7 mouse cellular contexts compared by ENCODE assay signal in genomic region chr3:107559183-107559582, GRCm38 (mm10). TPM values are rescaled to one million over a fixed set of nuclear protein-coding genes. Genes with fewer than 3 reads are reported as not detected.
DNase-seq lines count a peak whose midpoint lies in the region.

No protein-coding gene starts in this region.

- H3K9me3 ChIP-seq in hindbrain, embryonic 10.5 days = no peaks in the 10 kb centered on the region

- H3K27ac ChIP-seq in hindbrain, embryonic 10.5 days = no peak overlapping the region

- H3K36me3 ChIP-seq in hindbrain, embryonic 10.5 days = no peaks in the 10 kb centered on the region

- 26% methylated on average over 3 of the region's 3 CpGs for WGBS in hindbrain, embryonic 10.5 days

- H3K4me1 ChIP-seq in hindbrain, embryonic 10.5 days (replicated peaks) = peaks cover 23% of the 10 kb centered on the region

- H3K4me3 ChIP-seq in hindbrain, embryonic 10.5 days = no peak overlapping the region

- peak; percentile 87 for DNase-seq in adipocyte (ENCODE audit: low spot score)
- DNase-seq in cerebellum, postnatal 10 days = peak; percentile 88 to 90
- DNase-seq in frontal cortex, postnatal 10 days (ENCODE audit: low spot score in 2 of 2) = peak; percentile 39 to 66
- DNase-seq in hindbrain, embryonic 10.5 days (ENCODE audit: low spot score) = peak; percentile 72
- peak; percentile 60 to 75 for DNase-seq in layer of hippocampus, postnatal 10 days (ENCODE audit: low spot score in 2 of 2)
- peak; percentile 67 for DNase-seq in lung, postnatal 14 days
- DNase-seq in right cerebral cortex, adult 18-20 months = peak; percentile 66

- peaks cover 14% of the 10 kb centered on the region for H3K27me3 ChIP-seq in hindbrain, embryonic 10.5 days (ENCODE audit: insufficient read depth, poor library complexity, severe bottlenecking)

RNA-seq across cellular contexts. Expression of gene Ubl4b, which starts 4.3 kb away (rescaled TPM):
- polyA plus RNA-seq in hindbrain, embryonic 10.5 days (2016; fragmentation: Nextera tagmentation; extraction: Ambion mirVana) = not detected in 2 replicates
- not detected for total RNA-seq in layer of hippocampus, postnatal 10 days (2021)

RNA-seq across cellular contexts. Expression of gene Alx3, which starts 35.6 kb away (rescaled TPM):
- 2.7 and 7.1 TPM in 2 replicates for polyA plus RNA-seq in hindbrain, embryonic 10.5 days (2016; fragmentation: Nextera tagmentation; extraction: Ambion mirVana)
- under 1 TPM; 0.37 to 0.40 TPM for total RNA-seq in layer of hippocampus, postnatal 10 days (2021)

RNA-seq across cellular contexts. Expression of gene Slc6a17, which starts 41.4 kb away (rescaled TPM):
- polyA plus RNA-seq in hindbrain, embryonic 10.5 days (2016; fragmentation: Nextera tagmentation; extraction: Ambion mirVana) = 2.7 and 3.2 TPM in 2 replicates
- 100 to 1,000 TPM; 197 to 222 TPM for total RNA-seq in layer of hippocampus, postnatal 10 days (2021)
